Mouse (Mus musculus): ENCODE measurements at regions not wholly inside any gene's neighbourhood (a gene's known extent, or its start where the extent isn't known, plus 50 kb on each side); places are given as distances from the start of the nearest gene placed in this dataset.

GRCm38 (mm10) chr3:148762541-148763225 lies 227.7 kb downstream of the Adgrl2 start:
- no peak overlapping the region for H3K27ac ChIP-seq (ENCODE audit: insufficient read depth, low read length)
- no peaks in the 10 kb centered on the region for H3K4me1 ChIP-seq (ENCODE audit: control insufficient read depth, insufficient read depth, low read length)
- no peak overlapping the region for H3K4me3 ChIP-seq (ENCODE audit: insufficient read depth, low read length)
- TF ChIP-seq CTCF (IDR thresholded peaks at IDR 0.05; ENCODE audit: extremely low read depth, insufficient read depth, low read length) (no peak), POLR2A (IDR thresholded peaks at IDR 0.05; ENCODE audit: extremely low read depth, insufficient read depth, low read length) (no peak)

GRCm38 (mm10) chr3:148761586-148761985 lies 228.8 kb downstream of the Adgrl2 start:
- Histone ChIP-seq H3K4me3 (ENCODE audit: insufficient read depth, low read length) (no peak overlapping the region), H3K27ac (ENCODE audit: insufficient read depth, low read length) (no peak overlapping the region), H3K4me1 (ENCODE audit: control insufficient read depth, insufficient read depth, low read length) (no peaks in the 10 kb centered on the region)
- no peak for TF ChIP-seq POLR2A (IDR thresholded peaks at IDR 0.05; ENCODE audit: extremely low read depth, insufficient read depth, low read length)

DNA sequence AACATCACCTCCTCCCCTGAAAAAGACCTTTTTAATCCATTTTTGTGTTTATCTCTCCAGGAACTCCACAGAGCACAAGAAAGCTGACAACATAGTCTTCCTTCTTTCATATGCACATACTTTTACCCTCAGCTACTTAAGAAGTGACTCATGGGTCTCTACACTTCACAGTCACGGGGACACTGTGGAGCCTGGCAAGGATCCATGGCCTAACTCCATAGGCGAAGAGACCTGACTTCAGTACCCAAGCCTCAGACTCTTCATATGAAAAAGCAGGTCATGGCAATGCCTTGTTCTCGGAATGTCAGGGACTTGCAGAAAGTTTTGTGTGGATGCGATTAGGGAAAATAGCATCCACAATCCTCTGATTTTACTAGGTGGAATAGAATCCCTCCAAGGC lies 230.9 kb downstream of the Adgrl2 start:
- Histone ChIP-seq H3K4me3 (ENCODE audit: insufficient read depth, low read length) (no peak overlapping the region), H3K4me1 (ENCODE audit: control insufficient read depth, insufficient read depth, low read length) (no peaks in the 10 kb centered on the region), H3K27ac (ENCODE audit: insufficient read depth, low read length) (no peak overlapping the region)
- TF ChIP-seq CTCF (IDR thresholded peaks at IDR 0.05; ENCODE audit: extremely low read depth, insufficient read depth, low read length) (no peak), POLR2A (IDR thresholded peaks at IDR 0.05; ENCODE audit: extremely low read depth, insufficient read depth, low read length) (no peak)

DNA sequence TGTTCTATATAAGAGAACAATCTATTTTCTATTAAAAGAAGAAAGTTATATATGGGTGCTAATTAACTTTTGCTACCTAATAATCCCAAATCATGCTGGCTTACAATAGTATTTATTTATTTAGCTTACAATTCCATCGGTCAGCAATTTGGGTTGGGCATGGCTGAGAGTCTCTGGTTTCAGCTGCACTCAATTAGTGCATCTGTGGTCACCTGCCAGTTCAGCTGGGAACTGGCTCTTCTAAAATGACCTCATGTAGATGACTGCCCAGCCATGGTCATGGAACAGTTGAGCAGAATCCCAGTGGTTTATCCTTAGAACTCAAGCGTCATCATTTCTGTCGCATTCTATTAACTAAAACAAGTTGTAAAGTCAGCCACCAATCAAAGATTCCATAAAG lies 244.1 kb downstream of the Adgrl2 start:
- Histone ChIP-seq H3K4me3 (ENCODE audit: insufficient read depth, low read length) (no peak overlapping the region), H3K4me1 (ENCODE audit: control insufficient read depth, insufficient read depth, low read length) (no peaks in the 10 kb centered on the region), H3K27ac (ENCODE audit: insufficient read depth, low read length) (no peak overlapping the region)
- TF ChIP-seq CTCF (IDR thresholded peaks at IDR 0.05; ENCODE audit: extremely low read depth, insufficient read depth, low read length) (no peak), POLR2A (IDR thresholded peaks at IDR 0.05; ENCODE audit: extremely low read depth, insufficient read depth, low read length) (no peak)

- TF ChIP-seq CTCF (IDR thresholded peaks at IDR 0.05; ENCODE audit: extremely low read depth, insufficient read depth, low read length), result no peak
- TF ChIP-seq POLR2A (IDR thresholded peaks at IDR 0.05; ENCODE audit: extremely low read depth, insufficient read depth, low read length), result no peak
- no peak overlapping the region for H3K27ac ChIP-seq (ENCODE audit: insufficient read depth, low read length)
These were observed 245.7 kb downstream of the Adgrl2 start for GRCm38 (mm10) chr3:148744651-148745050.

DNA sequence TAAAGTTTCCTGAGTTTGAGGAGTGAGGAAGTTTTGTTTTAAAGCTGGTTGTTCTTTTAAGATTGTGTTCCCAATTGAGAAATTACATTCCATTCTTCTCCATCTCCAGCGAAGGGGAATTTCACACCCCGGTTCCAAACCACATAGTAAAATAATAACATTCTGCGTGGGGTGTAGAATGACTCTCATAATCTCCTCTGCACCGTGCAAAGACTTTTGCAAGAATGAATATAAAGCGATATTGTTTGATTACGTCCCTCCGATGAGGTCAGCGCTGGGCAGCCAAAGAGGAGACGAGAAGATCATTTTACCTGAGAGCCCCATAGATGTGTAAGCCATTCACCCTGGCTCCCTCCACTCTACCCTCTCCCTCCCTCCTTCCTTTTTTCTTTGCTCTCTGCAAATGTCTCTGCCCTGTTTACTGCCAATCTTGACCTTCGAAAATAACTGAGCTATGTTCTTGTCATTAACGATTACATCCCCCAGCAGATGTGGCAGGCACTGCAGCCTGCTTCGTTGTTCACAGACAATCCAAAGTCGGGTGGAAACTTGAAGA lies 256.1 kb downstream of the Adgrl2 start:
- TF ChIP-seq POLR2A (IDR thresholded peaks at IDR 0.05; ENCODE audit: extremely low read depth, insufficient read depth, low read length) (no peak), CTCF (IDR thresholded peaks at IDR 0.05; ENCODE audit: extremely low read depth, insufficient read depth, low read length) (no peak)

More at GRCm38 (mm10) chr3:148744651-148745050, 245.7 kb downstream of the Adgrl2 start:
- Histone ChIP-seq H3K4me3 (ENCODE audit: insufficient read depth, low read length) (no peak overlapping the region), H3K4me1 (ENCODE audit: control insufficient read depth, insufficient read depth, low read length) (no peaks in the 10 kb centered on the region)

GRCm38 (mm10) chr3:148733227-148733854 lies 257.0 kb downstream of the Adgrl2 start:
- Histone ChIP-seq H3K27ac (ENCODE audit: insufficient read depth, low read length) (no peak overlapping the region), H3K4me1 (ENCODE audit: control insufficient read depth, insufficient read depth, low read length) (no peaks in the 10 kb centered on the region), H3K4me3 (ENCODE audit: insufficient read depth, low read length) (no peak overlapping the region)
- TF ChIP-seq CTCF (IDR thresholded peaks at IDR 0.05; ENCODE audit: extremely low read depth, insufficient read depth, low read length) (no peak), POLR2A (IDR thresholded peaks at IDR 0.05; ENCODE audit: extremely low read depth, insufficient read depth, low read length) (no peak)

More for the DNA sequence above, 256.1 kb downstream of the Adgrl2 start:
- Histone ChIP-seq H3K4me1 (ENCODE audit: control insufficient read depth, insufficient read depth, low read length) (no peaks in the 10 kb centered on the region), H3K4me3 (ENCODE audit: insufficient read depth, low read length) (no peak overlapping the region), H3K27ac (ENCODE audit: insufficient read depth, low read length) (no peak overlapping the region)

- Histone ChIP-seq H3K27ac (ENCODE audit: insufficient read depth, low read length) (no peak overlapping the region), H3K4me1 (ENCODE audit: control insufficient read depth, insufficient read depth, low read length) (no peaks in the 10 kb centered on the region), H3K4me3 (ENCODE audit: insufficient read depth, low read length) (no peak overlapping the region)
- TF ChIP-seq POLR2A (IDR thresholded peaks at IDR 0.05; ENCODE audit: extremely low read depth, insufficient read depth, low read length), result no peak
- no peak for TF ChIP-seq CTCF (IDR thresholded peaks at IDR 0.05; ENCODE audit: extremely low read depth, insufficient read depth, low read length)
These were observed 258.9 kb downstream of the Adgrl2 start for GRCm38 (mm10) chr3:148731436-148731835.

DNA sequence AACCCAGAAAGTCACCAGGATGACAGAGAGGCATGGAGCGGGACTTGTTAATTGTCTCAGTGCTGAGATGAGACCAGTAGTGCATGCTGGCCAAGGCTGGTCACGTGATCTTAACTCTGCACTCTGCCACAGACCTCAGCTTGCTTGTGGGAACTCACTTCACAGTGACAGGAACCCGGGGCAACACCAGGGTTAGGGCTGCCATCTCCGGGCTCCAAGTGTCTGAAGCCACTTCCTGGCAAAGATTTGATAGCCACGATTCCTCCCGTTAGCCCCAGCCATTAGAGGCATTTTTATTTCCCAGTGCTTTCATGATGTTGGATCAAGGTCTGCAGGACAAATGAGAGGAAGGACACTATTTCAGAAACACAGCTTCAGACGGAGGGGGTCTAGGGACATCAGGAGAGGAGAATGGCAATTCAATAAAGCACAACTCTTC lies 261.1 kb downstream of the Adgrl2 start:
- Histone ChIP-seq H3K27ac (ENCODE audit: insufficient read depth, low read length) (no peak overlapping the region), H3K4me3 (ENCODE audit: insufficient read depth, low read length) (no peak overlapping the region), H3K4me1 (ENCODE audit: control insufficient read depth, insufficient read depth, low read length) (no peaks in the 10 kb centered on the region)
- TF ChIP-seq CTCF (IDR thresholded peaks at IDR 0.05; ENCODE audit: extremely low read depth, insufficient read depth, low read length) (no peak), POLR2A (IDR thresholded peaks at IDR 0.05; ENCODE audit: extremely low read depth, insufficient read depth, low read length) (no peak)
